Mouse (Mus musculus): ENCODE measurements at regions not wholly inside any gene's neighbourhood (a gene's known extent, or its start where the extent isn't known, plus 50 kb on each side); places are given as distances from the start of the nearest gene placed in this dataset.

DNA sequence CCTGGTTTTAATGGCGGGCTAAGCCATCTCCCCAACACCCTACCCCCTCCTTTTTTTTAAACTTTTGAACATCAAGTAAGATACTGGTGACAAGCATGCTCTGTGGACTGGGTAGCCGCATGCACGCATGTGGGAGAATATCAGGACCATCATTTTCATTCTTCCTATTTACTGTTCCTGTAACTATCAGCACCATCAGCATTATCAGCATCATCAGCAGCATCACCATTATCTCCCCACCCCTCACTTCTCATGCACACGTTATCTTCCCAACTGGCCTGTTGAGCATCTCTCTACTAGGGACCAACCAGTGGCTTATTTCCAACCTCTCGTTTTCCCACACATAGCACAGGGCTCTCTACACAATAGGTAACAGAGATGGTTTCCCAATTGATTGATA, 249.1 kb downstream of the Rplp1 start:
- TF ChIP-seq CTCF (conservative IDR thresholded peaks at IDR 0.05; ENCODE audit: low read length) (no peak), NANOG (IDR thresholded peaks at IDR 0.05; ENCODE audit: borderline replicate concordance, low read length) (no peak)

Data from E14TG2a.4 (cell line).